Mouse (Mus musculus): ENCODE data around the gene Lrrc4. TPM values are rescaled to one million over a fixed set of nuclear protein-coding genes. Genes with fewer than 3 reads are reported as not detected.

Gene Lrrc4
- polyA plus RNA-seq, 1 experiment from 2014 or later, result 2.7 TPM

GRCm38 (mm10) chr6:28832751-28833291 lies 1.3 kb upstream of the Lrrc4 start:
- Histone ChIP-seq H3K36me3 (ENCODE audit: control insufficient read depth, insufficient read depth, low read length) (0 out of 2 replicates have a peak, but pooled peaks cover 2% of the 10 kb centered on the region), H3K27ac (ENCODE audit: low read depth, low read length) (peak overlapping the region; percentile 68), H3K9ac (ENCODE audit: low read length) (peak overlapping the region; percentile 91), H3K4me1 (ENCODE audit: control insufficient read depth, insufficient read depth, low read length) (peaks cover 29% of the 10 kb centered on the region), H3K4me2 (peak overlapping the region; percentile 99), H3K27me3 (ENCODE audit: control insufficient read depth, insufficient read depth, low read length) (peaks cover 8% of the 10 kb centered on the region), H3K4me3 (ENCODE audit: low read depth, low read length) (peak overlapping the region; percentile 72), H3K9me3 (ENCODE audit: control insufficient read depth, low read length) (no peaks in the 10 kb centered on the region)
- WGBS, result under 1% methylated on average over 58 of the region's 58 CpGs
- peak; percentile 95 for DNase-seq (ENCODE audit: low spot score, missing footprints)
- peak; percentile 78 for ATAC-seq (ENCODE audit: low FRiP score)

- H3K27me3 ChIP-seq (ENCODE audit: control insufficient read depth, insufficient read depth, low read length), result peaks cover 8% of the 10 kb centered on the region
- peak overlapping the region; percentile 99 for H3K4me2 ChIP-seq
- 0 out of 2 replicates have a peak, but pooled peaks cover 2% of the 10 kb centered on the region for H3K36me3 ChIP-seq (ENCODE audit: control insufficient read depth, insufficient read depth, low read length)
- no peaks in the 10 kb centered on the region for H3K9me3 ChIP-seq (ENCODE audit: control insufficient read depth, low read length)
- WGBS, result under 1% methylated on average over 65 of the region's 82 CpGs
- peak overlapping the region; percentile 91 for H3K9ac ChIP-seq (ENCODE audit: low read length)
- peak overlapping the region; percentile 68 for H3K27ac ChIP-seq (ENCODE audit: low read depth, low read length)
- H3K4me3 ChIP-seq (ENCODE audit: low read depth, low read length), result peak overlapping the region; percentile 72
- DNase-seq (ENCODE audit: low spot score, missing footprints) (peak; percentile 96), ATAC-seq (ENCODE audit: low FRiP score) (peak; percentile 58)
- H3K4me1 ChIP-seq (ENCODE audit: control insufficient read depth, insufficient read depth, low read length), result peaks cover 36% of the 10 kb centered on the region
Measured at GRCm38 (mm10) chr6:28831854-28832750, 555 bp upstream of the Lrrc4 start.

GRCm38 (mm10) chr6:28830306-28830705 lies 1.2 kb downstream of the Lrrc4 start:
- peaks cover 47% of the 10 kb centered on the region for H3K4me1 ChIP-seq (ENCODE audit: control insufficient read depth, insufficient read depth, low read length)
- 92% methylated on average over 12 of the region's 12 CpGs for WGBS

DNA sequence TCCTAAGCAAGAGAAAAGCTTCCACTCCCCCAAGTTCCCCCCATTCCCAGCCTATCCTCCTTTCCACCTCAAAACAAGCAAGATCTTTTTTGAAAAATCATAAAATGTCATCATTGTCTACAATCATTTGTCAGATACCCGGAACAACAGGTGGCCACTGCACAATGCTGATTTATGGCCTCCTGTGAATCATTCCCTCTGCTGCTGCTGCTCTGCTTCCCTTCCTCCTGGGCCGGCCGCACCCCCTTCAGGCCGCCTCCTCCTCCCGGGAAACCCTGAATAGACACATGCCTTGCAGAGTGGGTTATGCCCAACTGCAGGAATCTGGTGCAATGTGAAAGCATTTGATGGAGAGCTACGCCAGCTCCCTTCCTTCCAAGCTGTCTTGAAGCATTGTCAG lies 3.0 kb downstream of the Lrrc4 start:
- DNase-seq (ENCODE audit: low spot score, missing footprints) (no peak), ATAC-seq (ENCODE audit: low FRiP score) (no peak)
- H3K4me3 ChIP-seq (ENCODE audit: low read depth, low read length), result peak overlapping the region; percentile 10; the same call in 1 of the 2 replicates
- H3K9me3 ChIP-seq (ENCODE audit: control insufficient read depth, low read length), result no peaks in the 10 kb centered on the region
- peak overlapping the region; percentile 36 for H3K4me2 ChIP-seq
- H3K4me1 ChIP-seq (ENCODE audit: control insufficient read depth, insufficient read depth, low read length), result peaks cover 40% of the 10 kb centered on the region
- H3K27ac ChIP-seq (ENCODE audit: low read depth, low read length), result no peak overlapping the region
- H3K27me3 ChIP-seq (ENCODE audit: control insufficient read depth, insufficient read depth, low read length), result peaks cover 4% of the 10 kb centered on the region
- H3K36me3 ChIP-seq (ENCODE audit: control insufficient read depth, insufficient read depth, low read length), result 0 out of 2 replicates have a peak, but pooled peaks cover 2% of the 10 kb centered on the region
- no peak overlapping the region for H3K9ac ChIP-seq (ENCODE audit: low read length)
- WGBS, result 12% methylated on average over 6 of the region's 6 CpGs

More at GRCm38 (mm10) chr6:28830306-28830705, 1.2 kb downstream of the Lrrc4 start:
- peaks cover 8% of the 10 kb centered on the region for H3K27me3 ChIP-seq (ENCODE audit: control insufficient read depth, insufficient read depth, low read length)
- H3K27ac ChIP-seq (ENCODE audit: low read depth, low read length), result no peak overlapping the region
- DNase-seq (ENCODE audit: low spot score, missing footprints) (no peak), ATAC-seq (ENCODE audit: low FRiP score) (no peak)
- no peak overlapping the region for H3K4me3 ChIP-seq (ENCODE audit: low read depth, low read length)
- no peak overlapping the region for H3K9ac ChIP-seq (ENCODE audit: low read length)
- H3K9me3 ChIP-seq (ENCODE audit: control insufficient read depth, low read length), result no peaks in the 10 kb centered on the region
- H3K36me3 ChIP-seq (ENCODE audit: control insufficient read depth, insufficient read depth, low read length), result 0 out of 2 replicates have a peak, but pooled peaks cover 2% of the 10 kb centered on the region
- no peak overlapping the region for H3K4me2 ChIP-seq

- Histone ChIP-seq H3K27me3 (ENCODE audit: control insufficient read depth, insufficient read depth, low read length) (peaks cover 4% of the 10 kb centered on the region), H3K36me3 (ENCODE audit: control insufficient read depth, insufficient read depth, low read length) (0 out of 2 replicates have a peak, but pooled peaks cover 2% of the 10 kb centered on the region), H3K9me3 (ENCODE audit: control insufficient read depth, low read length) (no peaks in the 10 kb centered on the region), H3K9ac (ENCODE audit: low read length) (peak overlapping the region; percentile 0; the same call in 1 of the 2 replicates), H3K4me3 (ENCODE audit: low read depth, low read length) (no peak overlapping the region), H3K4me2 (peak overlapping the region; percentile 36; the same call in 1 of the 2 replicates), H3K4me1 (ENCODE audit: control insufficient read depth, insufficient read depth, low read length) (peaks cover 37% of the 10 kb centered on the region), H3K27ac (ENCODE audit: low read depth, low read length) (no peak overlapping the region)
- DNase-seq (ENCODE audit: low spot score, missing footprints) (no peak), ATAC-seq (ENCODE audit: low FRiP score) (no peak)
- WGBS, result 22% methylated on average over 3 of the region's 3 CpGs
Measured at GRCm38 (mm10) chr6:28827565-28827964, 4.0 kb downstream of the Lrrc4 start.

GRCm38 (mm10) chr6:28826689-28827389 lies 4.7 kb downstream of the Lrrc4 start:
- Histone ChIP-seq H3K4me1 (ENCODE audit: control insufficient read depth, insufficient read depth, low read length) (peaks cover 36% of the 10 kb centered on the region), H3K9me3 (ENCODE audit: control insufficient read depth, low read length) (no peaks in the 10 kb centered on the region), H3K4me3 (ENCODE audit: low read depth, low read length) (no peak overlapping the region), H3K27me3 (ENCODE audit: control insufficient read depth, insufficient read depth, low read length) (peaks cover 4% of the 10 kb centered on the region), H3K36me3 (ENCODE audit: control insufficient read depth, insufficient read depth, low read length) (0 out of 2 replicates have a peak, but pooled peaks cover 2% of the 10 kb centered on the region), H3K27ac (ENCODE audit: low read depth, low read length) (no peak overlapping the region), H3K4me2 (peak overlapping the region; percentile 36; the same call in 1 of the 2 replicates), H3K9ac (ENCODE audit: low read length) (peak overlapping the region; percentile 0; the same call in 1 of the 2 replicates)
- WGBS, result 67% methylated on average over 9 of the region's 9 CpGs
- no peak for DNase-seq (ENCODE audit: low spot score, missing footprints)
- ATAC-seq (ENCODE audit: low FRiP score), result no peak

GRCm38 (mm10) chr6:28825894-28826293 lies 5.7 kb downstream of the Lrrc4 start:
- no peak overlapping the region for H3K27ac ChIP-seq (ENCODE audit: low read depth, low read length)
- H3K4me2 ChIP-seq, result no peak overlapping the region
- no peak overlapping the region for H3K4me3 ChIP-seq (ENCODE audit: low read depth, low read length)
- peak; percentile 51; the same call in 1 of the 2 replicates for ATAC-seq (ENCODE audit: low FRiP score)
- DNase-seq (ENCODE audit: low spot score, missing footprints), result no peak
- no peaks in the 10 kb centered on the region for H3K9me3 ChIP-seq (ENCODE audit: control insufficient read depth, low read length)
- no peak overlapping the region for H3K9ac ChIP-seq (ENCODE audit: low read length)
- 0 out of 2 replicates have a peak, but pooled peaks cover 2% of the 10 kb centered on the region for H3K36me3 ChIP-seq (ENCODE audit: control insufficient read depth, insufficient read depth, low read length)
- no peaks in the 10 kb centered on the region; the same call in 1 of the 2 replicates for H3K27me3 ChIP-seq (ENCODE audit: control insufficient read depth, insufficient read depth, low read length)
- 55% methylated on average over 3 of the region's 3 CpGs for WGBS
- peaks cover 28% of the 10 kb centered on the region for H3K4me1 ChIP-seq (ENCODE audit: control insufficient read depth, insufficient read depth, low read length)

GRCm38 (mm10) chr6:28823802-28824201 lies 7.7 kb downstream of the Lrrc4 start:
- peaks cover 28% of the 10 kb centered on the region for H3K4me1 ChIP-seq (ENCODE audit: control insufficient read depth, insufficient read depth, low read length)
- no peaks in the 10 kb centered on the region for H3K9me3 ChIP-seq (ENCODE audit: control insufficient read depth, low read length)
- no peak overlapping the region for H3K27ac ChIP-seq (ENCODE audit: low read depth, low read length)
- no peaks in the 10 kb centered on the region for H3K27me3 ChIP-seq (ENCODE audit: control insufficient read depth, insufficient read depth, low read length)
- H3K36me3 ChIP-seq (ENCODE audit: control insufficient read depth, insufficient read depth, low read length), result no peaks in the 10 kb centered on the region
- DNase-seq (ENCODE audit: low spot score, missing footprints) (no peak), ATAC-seq (ENCODE audit: low FRiP score) (no peak)
- H3K4me2 ChIP-seq, result no peak overlapping the region
- no peak overlapping the region for H3K9ac ChIP-seq (ENCODE audit: low read length)
- H3K4me3 ChIP-seq (ENCODE audit: low read depth, low read length), result no peak overlapping the region
- WGBS, result 95% methylated on average over 5 of the region's 5 CpGs

Data from midbrain, embryonic 11.5 days (tissue).